Mouse (Mus musculus) intestine, postnatal 0 days (tissue): ENCODE results near the gene Arhgef28. TPM values are rescaled to one million over a fixed set of nuclear protein-coding genes. Genes with fewer than 3 reads are reported as not detected.

Experiments
- ATAC-seq: fragments of 200-750 bp; cut with Nextera tagmentation; 2 replicates; pipeline ENCODE4 v1.8.0; 2017; ENCODE audit warnings: mild to moderate bottlenecking, moderate TSS enrichment, moderate library complexity
- H3K27ac ChIP-seq: fragments of 300-500 bp; sonication (generic); 2 replicates; pipeline ENCODE4 v1.5.1; 2014; ENCODE audit warnings: mild to moderate bottlenecking, low read depth, low read length, moderate library complexity
- H3K27me3 ChIP-seq: fragments of 300-500 bp; sonication (generic); replicated peaks from 2 replicates; pipeline ENCODE4 v1.6.1; 2014; ENCODE audit warnings: low read length, mixed read lengths; ENCODE audit not compliant: control insufficient read depth, insufficient read depth
- H3K36me3 ChIP-seq: fragments of 300-500 bp; sonication (generic); 2 replicates; pipeline ENCODE4 v1.6.1; 2014; ENCODE audit warnings: mild to moderate bottlenecking, moderate library complexity; ENCODE audit not compliant: control insufficient read depth, insufficient read depth
- H3K4me1 ChIP-seq: fragments of 300-500 bp; sonication (generic); replicated peaks from 2 replicates; pipeline ENCODE4 v1.6.1; 2014; ENCODE audit warnings: antibody characterized with exemption, low read length, mixed read lengths; ENCODE audit not compliant: control insufficient read depth, insufficient read depth
- H3K4me2 ChIP-seq: fragments of 300-500 bp; sonication (generic); replicated peaks from 2 replicates; pipeline ENCODE4 v1.6.1; 2014; ENCODE audit warnings: low read depth, mild to moderate bottlenecking, moderate library complexity
- H3K4me3 ChIP-seq: fragments of 300-500 bp; sonication (generic); 2 replicates; pipeline ENCODE4 v1.5.1; 2014; ENCODE audit warnings: low read depth, low read length
- H3K9ac ChIP-seq: fragments of 300-500 bp; sonication (generic); 2 replicates; pipeline ENCODE4 v1.6.1; 2014; ENCODE audit warnings: mild to moderate bottlenecking, low read depth, low read length
- H3K9me3 ChIP-seq: fragments of 300-500 bp; sonication (generic); 2 replicates; pipeline ENCODE4 v1.6.1; 2016; ENCODE audit warnings: mixed run types; ENCODE audit not compliant: control insufficient read depth
- CTCF ChIP-seq: sonication (generic); IDR thresholded peaks from 2 replicates; pipeline ENCODE4 v1.5.1; 2016; ENCODE audit warnings: low read depth, mild to moderate bottlenecking, control low read depth, antibody characterized with exemption, moderate library complexity
- WGBS: fragments of 180-500 bp; shearing (Covaris S2); extraction: QIAGEN DNeasy Blood & Tissue Kit; methylation state at CpG from one replicate; pipeline ENCODE4 v1.1.7; 2014; 5-methylcytosine and 5-hydroxymethylcytosine counted together
- polyA plus RNA-seq: library from polyadenylated mRNA; unstranded; fragments of >200 nt; fragmentation: Nextera tagmentation; extraction: Ambion mirVana; gene quantifications from 2 replicates; pipeline ENCODE4 v1.2.1, GENCODE M21; 2015

Arhgef28 gene
- polyA plus RNA-seq, 1 experiment from 2014 or later: 13.8 TPM

DNA sequence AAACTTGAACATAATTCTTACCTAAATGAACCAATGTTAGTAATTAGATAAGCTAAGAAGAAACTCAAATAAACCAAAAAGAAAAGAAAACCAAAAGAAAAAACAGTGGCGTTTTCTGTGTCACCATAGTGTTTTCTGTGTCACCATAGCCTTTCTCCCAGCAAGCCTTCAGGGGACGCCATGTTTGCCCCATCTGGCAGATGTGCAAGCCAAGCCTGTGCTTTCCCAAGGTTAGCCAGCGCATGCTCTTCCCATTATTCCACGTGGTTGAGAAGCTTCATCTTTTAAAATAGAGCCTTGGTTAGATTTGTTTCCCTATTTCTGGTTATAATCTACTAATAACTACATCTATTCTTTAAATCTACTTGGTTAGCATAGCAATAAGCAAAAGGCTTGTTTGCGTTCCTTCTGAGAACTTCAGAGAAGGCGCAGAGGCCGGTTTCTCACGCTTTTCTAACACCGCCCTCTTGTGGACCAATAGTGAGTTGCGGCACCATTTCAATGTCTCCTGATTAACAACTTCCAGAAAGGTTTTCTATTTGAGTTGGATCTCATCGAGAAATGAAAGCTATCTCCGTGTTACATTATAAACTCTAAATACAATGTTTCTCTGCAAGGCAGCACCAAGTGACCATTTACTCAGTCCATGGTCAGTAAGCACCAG lies 33.9 kb upstream of the Arhgef28 start:
- no peak for ATAC-seq

DNA sequence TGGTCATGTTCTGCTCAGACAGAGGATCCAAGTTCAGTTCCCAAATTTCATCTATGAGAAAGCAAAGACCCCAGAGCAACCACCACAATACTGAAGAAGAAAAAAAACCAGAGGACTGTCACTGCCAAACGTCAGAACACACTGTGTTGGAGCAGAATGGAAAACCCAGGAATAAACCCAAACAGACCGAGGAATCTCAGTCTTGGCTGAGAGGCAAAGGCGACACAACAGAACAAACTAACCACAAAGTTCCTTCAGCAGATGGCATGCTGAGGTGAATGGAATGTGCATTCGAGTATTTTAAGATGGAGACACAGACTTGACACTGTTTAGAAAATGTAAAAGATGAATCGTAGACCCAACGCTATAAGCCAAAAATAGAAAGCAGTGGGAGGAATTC lies 29.2 kb upstream of the Arhgef28 start:
- ATAC-seq: no peak
- H3K4me3 ChIP-seq: no peak overlapping the region
- 55% methylated on average over 6 of the region's 6 CpGs for WGBS

More for the DNA sequence above, 33.9 kb upstream of the Arhgef28 start:
- Histone ChIP-seq H3K9ac (no peak overlapping the region), H3K36me3 (no peaks in the 10 kb centered on the region), H3K27me3 (no peaks in the 10 kb centered on the region), H3K4me3 (no peak overlapping the region), H3K4me2 (no peak overlapping the region), H3K4me1 (no peaks in the 10 kb centered on the region), H3K9me3 (no peaks in the 10 kb centered on the region), H3K27ac (no peak overlapping the region)
- peak; percentile 88 for TF ChIP-seq CTCF
- 17% methylated on average over 12 of the region's 12 CpGs for WGBS

DNA sequence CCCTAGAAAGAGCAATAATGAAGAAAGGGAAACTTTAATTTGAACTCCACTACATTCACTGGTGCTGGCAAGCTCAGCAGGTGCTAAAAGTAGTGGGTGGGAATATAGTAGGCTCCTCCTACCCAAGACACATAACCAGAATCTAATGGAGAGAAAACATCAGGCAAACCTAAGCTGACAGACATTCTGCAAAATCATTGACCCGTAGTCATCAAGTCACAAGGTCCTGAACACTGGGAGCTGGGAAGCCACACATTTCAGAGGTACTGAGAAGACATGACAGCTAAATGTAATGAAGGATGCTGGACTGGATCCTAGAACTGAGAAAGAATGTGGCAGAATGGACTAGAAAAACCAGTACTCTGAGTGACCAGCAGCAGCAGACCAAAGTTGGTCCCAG lies 24.3 kb upstream of the Arhgef28 start:
- no peak for ATAC-seq
- no peak for TF ChIP-seq CTCF

More for the DNA sequence above, 29.2 kb upstream of the Arhgef28 start:
- Histone ChIP-seq H3K27me3 (no peaks in the 10 kb centered on the region), H3K27ac (no peak overlapping the region), H3K9ac (no peak overlapping the region), H3K4me2 (no peak overlapping the region), H3K36me3 (no peaks in the 10 kb centered on the region), H3K9me3 (no peaks in the 10 kb centered on the region), H3K4me1 (no peaks in the 10 kb centered on the region)
- TF ChIP-seq CTCF: no peak

DNA sequence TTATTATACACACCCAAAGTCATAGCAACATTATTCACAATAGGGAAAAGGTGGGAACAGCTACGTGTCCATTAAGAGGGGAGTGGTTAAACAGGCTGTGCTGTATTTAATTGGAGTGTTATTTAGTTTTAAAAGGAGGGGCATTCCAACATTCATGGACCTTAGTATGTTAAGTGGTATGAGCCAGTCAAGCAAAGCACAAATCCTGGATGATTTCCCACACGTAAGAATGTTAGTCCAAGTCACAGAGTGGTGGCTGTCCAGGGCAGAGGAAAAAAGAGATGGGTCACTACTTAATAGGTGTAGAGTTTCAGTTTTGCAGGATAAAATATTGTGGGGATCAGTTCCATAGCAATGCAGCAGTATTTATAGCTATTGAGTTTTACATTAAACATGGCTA lies 20.0 kb upstream of the Arhgef28 start:
- Histone ChIP-seq H3K27me3 (no peaks in the 10 kb centered on the region), H3K27ac (no peak overlapping the region), H3K4me2 (no peak overlapping the region), H3K9me3 (no peaks in the 10 kb centered on the region), H3K4me1 (no peaks in the 10 kb centered on the region), H3K36me3 (no peaks in the 10 kb centered on the region), H3K4me3 (no peak overlapping the region), H3K9ac (no peak overlapping the region)
- no peak for TF ChIP-seq CTCF
- WGBS: 61% methylated on average over 2 of the region's 2 CpGs
- ATAC-seq: no peak

More for the DNA sequence above, 24.3 kb upstream of the Arhgef28 start:
- WGBS: 96% methylated on average over 1 of the region's 1 CpGs
- Histone ChIP-seq H3K4me1 (no peaks in the 10 kb centered on the region), H3K9me3 (no peaks in the 10 kb centered on the region), H3K27ac (no peak overlapping the region), H3K36me3 (no peaks in the 10 kb centered on the region), H3K4me2 (no peak overlapping the region), H3K4me3 (no peak overlapping the region), H3K9ac (no peak overlapping the region), H3K27me3 (no peaks in the 10 kb centered on the region)

DNA sequence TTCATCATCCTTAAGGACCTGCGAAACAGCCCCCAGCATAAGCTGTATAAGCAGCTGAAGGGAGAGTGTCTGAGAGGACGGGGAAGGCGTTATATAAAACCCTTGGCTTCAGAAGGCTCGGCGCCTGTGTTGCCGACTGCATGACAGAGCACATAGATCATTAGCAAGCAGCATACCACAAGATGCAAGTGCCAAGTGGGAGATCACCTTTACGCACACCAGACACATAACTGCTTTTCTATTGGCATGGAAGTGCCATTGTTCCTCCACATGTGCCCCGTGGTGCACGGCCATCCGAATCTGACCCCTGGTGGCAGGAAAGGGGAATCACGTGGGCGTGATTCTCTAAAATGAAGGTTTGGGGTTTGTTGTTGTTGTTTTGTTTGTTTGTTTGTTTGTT lies 16.6 kb upstream of the Arhgef28 start:
- no peaks in the 10 kb centered on the region for H3K4me1 ChIP-seq
- 39% methylated on average over 12 of the region's 12 CpGs for WGBS
- H3K27ac ChIP-seq: no peak overlapping the region
- no peak overlapping the region for H3K4me2 ChIP-seq
- ATAC-seq: no peak
- H3K9me3 ChIP-seq: no peaks in the 10 kb centered on the region
- peak; percentile 91 for TF ChIP-seq CTCF
- H3K9ac ChIP-seq: no peak overlapping the region
- no peak overlapping the region for H3K4me3 ChIP-seq
- no peaks in the 10 kb centered on the region for H3K36me3 ChIP-seq
- no peaks in the 10 kb centered on the region for H3K27me3 ChIP-seq

DNA sequence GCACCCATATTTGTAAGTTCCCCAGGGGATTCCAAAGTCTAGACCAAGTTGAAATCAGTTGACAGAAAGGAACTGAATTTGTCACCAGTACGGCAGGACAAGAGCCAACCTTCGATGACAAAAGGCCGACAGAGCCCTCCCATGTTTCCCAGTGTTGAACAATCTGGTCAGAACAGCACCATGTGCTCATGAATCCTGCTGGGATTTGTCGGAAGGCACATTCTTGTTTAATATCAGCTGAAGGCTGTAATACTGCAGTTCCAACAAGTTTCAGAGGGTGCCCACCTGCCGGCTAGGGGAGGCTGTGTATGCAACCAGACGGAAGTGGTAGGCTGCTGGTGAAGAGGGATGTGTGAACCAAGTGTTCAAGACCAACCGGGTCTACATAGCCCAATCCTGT lies 3.9 kb upstream of the Arhgef28 start:
- Histone ChIP-seq H3K27ac (no peak overlapping the region), H3K4me3 (no peak overlapping the region), H3K9ac (no peak overlapping the region), H3K4me2 (no peak overlapping the region), H3K4me1 (no peaks in the 10 kb centered on the region), H3K9me3 (no peaks in the 10 kb centered on the region), H3K36me3 (no peaks in the 10 kb centered on the region), H3K27me3 (no peaks in the 10 kb centered on the region)
- no peak for TF ChIP-seq CTCF
- no peak for ATAC-seq
- WGBS: 88% methylated on average over 7 of the region's 7 CpGs
